ENCODE assay signal across 9 mouse cellular contexts in the genomic region with DNA sequence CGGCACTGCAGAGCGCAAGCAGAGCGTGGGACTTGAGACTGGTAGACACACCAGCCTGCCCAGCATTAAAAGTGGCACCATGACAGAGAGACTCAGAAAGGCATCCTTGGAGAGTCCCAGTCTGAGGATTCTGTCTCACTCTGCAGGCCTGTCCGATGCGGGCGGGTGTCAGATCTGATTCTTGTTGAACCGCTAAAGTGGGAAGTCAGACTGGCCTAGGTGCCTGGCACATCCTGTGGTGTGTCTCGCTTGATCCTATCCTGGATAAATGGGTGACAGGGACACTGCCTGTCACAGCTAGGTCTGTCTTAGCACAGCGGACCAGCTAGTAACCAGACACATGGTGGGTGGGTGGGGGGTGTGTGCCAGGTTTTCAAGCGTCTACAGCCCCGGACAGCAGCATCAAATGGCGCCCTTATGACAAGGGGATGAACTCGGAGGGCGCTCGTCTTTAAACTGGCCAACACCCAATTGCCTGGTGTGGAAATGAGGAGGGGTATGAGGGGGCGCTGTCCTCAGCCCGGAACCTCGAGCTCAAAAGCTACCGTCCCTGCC. TPM values are rescaled to one million over a fixed set of nuclear protein-coding genes. Genes with fewer than 3 reads are reported as not detected.
DNase-seq lines count a peak whose midpoint lies in the region; ATAC-seq and TF ChIP-seq lines count a peak whose summit lies in the region.
"Had no signal": no experiment of that assay in that cellular context is flagged by ENCODE, and none has a peak within 500 bp of the region (broad histone marks: within the 10 kb centered on the region; RNA-seq: fewer than 3 reads in every experiment).

Wnt7b (minus strand) TSS at position 118 of the 555 bp plus-strand sequence.

- DNase-seq in kidney, adult 2 months, result no peak
- no peak for DNase-seq in kidney, postnatal 25 days
- peak; percentile 35 for DNase-seq in embryo, embryonic 9.5 days (ENCODE audit: extremely low spot score)
- no peak for DNase-seq in intestine, embryonic 14.5 days (ENCODE audit: low spot score)
- no peak for DNase-seq in frontal cortex, postnatal 14 days (ENCODE audit: low spot score in 2 of 2)
- DNase-seq in cerebellum, adult 11-12 months, result no peak
- DNase-seq in adrenal gland, postnatal 10 days, result no peak

- peaks cover 3% of the 10 kb centered on the region; the same call in 1 of the 2 replicates for H3K9me3 ChIP-seq in intestine, embryonic 14.5 days (ENCODE audit: control insufficient read depth, low read length)
- H3K9me3 ChIP-seq in midbrain, embryonic 12.5 days, result no peaks in the 10 kb centered on the region

- H3K9ac ChIP-seq in intestine, embryonic 14.5 days (ENCODE audit: low read length), result 0 out of 2 replicates have a peak within 1 kb of the TSS, but pooled peaks have one; percentile 22
- H3K9ac ChIP-seq in midbrain, embryonic 12.5 days (replicated peaks), result peak within 1 kb of the TSS; percentile 83

- no peaks in the 10 kb centered on the region for H3K4me1 ChIP-seq in kidney, adult 2 months (ENCODE audit: control insufficient read depth, insufficient read depth, low read length)
- peaks cover 5% of the 10 kb centered on the region; the same call in 1 of the 2 replicates for H3K4me1 ChIP-seq in intestine, embryonic 14.5 days (replicated peaks; ENCODE audit: control insufficient read depth, insufficient read depth, low read length)
- peaks cover 43% of the 10 kb centered on the region for H3K4me1 ChIP-seq in midbrain, embryonic 12.5 days

- no peak for TF ChIP-seq CTCF in kidney, adult 2 months (conservative IDR thresholded peaks at IDR 0.05; ENCODE audit: insufficient read depth, insufficient read length, low read depth, low read length)

- no peaks in the 10 kb centered on the region for H3K36me3 ChIP-seq in kidney, adult 2 months (ENCODE audit: control insufficient read depth, insufficient read depth, low read length)
- H3K36me3 ChIP-seq in intestine, embryonic 14.5 days (ENCODE audit: control insufficient read depth, insufficient read depth, low read length), result no peaks in the 10 kb centered on the region
- no peaks in the 10 kb centered on the region for H3K36me3 ChIP-seq in midbrain, embryonic 12.5 days

- H3K27me3 ChIP-seq in kidney, adult 2 months (replicated peaks; ENCODE audit: control insufficient read depth, insufficient read depth, low read length), result peaks cover 3% of the 10 kb centered on the region; the same call in 1 of the 2 replicates
- peaks cover 72% of the 10 kb centered on the region for H3K27me3 ChIP-seq in intestine, embryonic 14.5 days (replicated peaks; ENCODE audit: control insufficient read depth, insufficient read depth, low read length)
- peaks cover 84% of the 10 kb centered on the region for H3K27me3 ChIP-seq in midbrain, embryonic 12.5 days

- peak within 1 kb of the TSS; percentile 54 for H3K4me3 ChIP-seq in kidney, adult 2 months (ENCODE audit: insufficient read depth, low read depth, low read length)
- peak within 1 kb of the TSS; percentile 43 for H3K4me3 ChIP-seq in intestine, embryonic 14.5 days (ENCODE audit: low read depth, low read length)
- H3K4me3 ChIP-seq in midbrain, embryonic 12.5 days, result peak within 1 kb of the TSS; percentile 77
- H3K4me3 ChIP-seq: megakaryocyte, embryonic 14.5 days had no signal

- no peak for TF ChIP-seq POLR2A in kidney, adult 2 months (IDR thresholded peaks at IDR 0.05; ENCODE audit: low read depth, low read length)

- peak within 1 kb of the TSS; percentile 81 for H3K4me2 ChIP-seq in intestine, embryonic 14.5 days (ENCODE audit: low read length)
- H3K4me2 ChIP-seq in midbrain, embryonic 12.5 days (replicated peaks), result peak within 1 kb of the TSS; percentile 94

- peak within 1 kb of the TSS; percentile 47; the same call in 1 of the 2 replicates for H3K27ac ChIP-seq in kidney, adult 2 months (ENCODE audit: insufficient read depth, low read depth, low read length)
- H3K27ac ChIP-seq in intestine, embryonic 14.5 days (ENCODE audit: low read depth), result no peak within 1 kb of the TSS
- peak within 1 kb of the TSS; percentile 79 for H3K27ac ChIP-seq in midbrain, embryonic 12.5 days (replicated peaks)

- 13% methylated on average over 19 of the region's 19 CpGs for WGBS in kidney, adult 2 months
- 4% methylated on average over 19 of the region's 19 CpGs for WGBS in intestine, embryonic 14.5 days
- WGBS in midbrain, embryonic 12.5 days, result 2% methylated on average over 19 of the region's 19 CpGs

- ATAC-seq in intestine, embryonic 14.5 days (replicated peaks; ENCODE audit: low FRiP score, low TSS enrichment, low read depth), result no peak
- ATAC-seq in midbrain, embryonic 12.5 days (ENCODE audit: low FRiP score, low read depth), result peak; percentile 14; the same call in 1 of the 2 replicates

RNA-seq across cellular contexts. Expression of gene Wnt7b, which starts in this region (rescaled TPM):
- polyA plus RNA-seq in kidney, adult 2 months (2012; rRNA removed), result 12.8 and 14.2 TPM in 2 replicates
- 0.42 and 2.2 TPM in 2 replicates for polyA plus RNA-seq in intestine, embryonic 14.5 days (2014; fragmentation: Nextera tagmentation; extraction: Ambion mirVana)
- 68.3 and 86.4 TPM in 2 replicates for polyA plus RNA-seq in midbrain, embryonic 12.5 days (2016; fragmentation: Nextera tagmentation; extraction: Ambion mirVana)
- under 1 TPM; 0.18 to 0.27 TPM for total RNA-seq in adrenal gland, postnatal 10 days (2021)
